Mouse (Mus musculus) stomach, postnatal 0 days (tissue): ENCODE measurements around the gene Arhgap18. TPM values are rescaled to one million over a fixed set of nuclear protein-coding genes. Genes with fewer than 3 reads are reported as not detected.

ENCODE experiments used
- ATAC-seq: fragments of 200-750 bp; cut with Nextera tagmentation; 2 replicates; pipeline ENCODE4 v1.8.0; 2017; ENCODE audit not compliant: low FRiP score, low TSS enrichment
- DNase-seq: peaks from one replicate; pipeline ENCODE4 v3.0.0-alpha.2; 2016; ENCODE audit warnings: low spot score
- H3K27ac ChIP-seq: fragments of 300-500 bp; sonication (generic); replicated peaks from 2 replicates; pipeline ENCODE4 v1.5.1; 2014; ENCODE audit warnings: mild to moderate bottlenecking, control low read depth
- H3K27me3 ChIP-seq: fragments of 300-500 bp; sonication (generic); 2 replicates; pipeline ENCODE4 v1.6.1; 2014; ENCODE audit warnings: low read length; ENCODE audit not compliant: control insufficient read depth, insufficient read depth
- H3K36me3 ChIP-seq: fragments of 300-500 bp; sonication (generic); 2 replicates; pipeline ENCODE4 v1.6.1; 2014; ENCODE audit warnings: low read length, mixed read lengths; ENCODE audit not compliant: control insufficient read depth, insufficient read depth
- H3K4me1 ChIP-seq: fragments of 300-500 bp; sonication (generic); replicated peaks from 2 replicates; pipeline ENCODE4 v1.6.1; 2014; ENCODE audit warnings: antibody characterized with exemption; ENCODE audit not compliant: control insufficient read depth, insufficient read depth
- H3K4me2 ChIP-seq: fragments of 300-500 bp; sonication (generic); replicated peaks from 2 replicates; pipeline ENCODE4 v1.6.1; 2014; ENCODE audit warnings: low read depth, mild to moderate bottlenecking, control low read depth, moderate library complexity
- H3K4me3 ChIP-seq: fragments of 300-500 bp; sonication (generic); 2 replicates; pipeline ENCODE4 v1.5.1; 2014; ENCODE audit warnings: low read depth, low read length, control low read depth
- H3K9ac ChIP-seq: fragments of 300-500 bp; sonication (generic); 2 replicates; pipeline ENCODE4 v1.6.1; 2014; ENCODE audit warnings: mild to moderate bottlenecking, low read length, control low read depth, mixed read lengths
- H3K9me3 ChIP-seq: fragments of 300-500 bp; sonication (generic); 2 replicates; pipeline ENCODE4 v1.6.1; 2016; ENCODE audit warnings: low read length; ENCODE audit not compliant: control insufficient read depth
- CTCF ChIP-seq: IDR thresholded peaks from 2 replicates; pipeline ENCODE4 v1.5.1; 2016; ENCODE audit warnings: antibody characterized with exemption, low read depth, mild to moderate bottlenecking, moderate library complexity
- EP300 ChIP-seq: optimal IDR thresholded peaks from 2 replicates; pipeline ENCODE3; 2016; ENCODE audit warnings: antibody characterized with exemption
- WGBS: fragments of 180-500 bp; shearing (Covaris S2); extraction: QIAGEN DNeasy Blood & Tissue Kit; methylation state at CpG from one replicate; pipeline ENCODE4 v1.1.7; 2014; 5-methylcytosine and 5-hydroxymethylcytosine counted together
- polyA plus RNA-seq: library from polyadenylated mRNA; unstranded; fragments of >200 nt; fragmentation: Nextera tagmentation; extraction: Ambion mirVana; gene quantifications from 2 replicates; pipeline ENCODE4 v1.2.1, GENCODE M21; 2015

The Arhgap18 gene
- polyA plus RNA-seq, 1 experiment from 2014 or later: 15.1 TPM

- no peak overlapping the region for H3K9ac ChIP-seq
- no peak overlapping the region for H3K4me3 ChIP-seq
- no peaks in the 10 kb centered on the region for H3K9me3 ChIP-seq
- no peak for TF ChIP-seq CTCF
- no peak for TF ChIP-seq EP300
- WGBS: 33% methylated on average over 1 of the region's 1 CpGs
- no peaks in the 10 kb centered on the region for H3K4me1 ChIP-seq
- H3K27ac ChIP-seq: no peak overlapping the region
- peak; percentile 75 for ATAC-seq
- no peaks in the 10 kb centered on the region for H3K36me3 ChIP-seq
- peak; percentile 15 for DNase-seq
- no peak overlapping the region for H3K4me2 ChIP-seq
- H3K27me3 ChIP-seq: no peaks in the 10 kb centered on the region
Observed at GRCm38 (mm10) chr10:26939549-26939948, 186.3 kb downstream of the Arhgap18 start.

- no peaks in the 10 kb centered on the region for H3K27me3 ChIP-seq
- H3K4me3 ChIP-seq: no peak overlapping the region
- no peak for DNase-seq
- 73% methylated on average over 2 of the region's 2 CpGs for WGBS
- H3K9me3 ChIP-seq: no peaks in the 10 kb centered on the region
- no peak for TF ChIP-seq CTCF
- TF ChIP-seq EP300: no peak
- no peak overlapping the region for H3K4me2 ChIP-seq
- H3K4me1 ChIP-seq: no peaks in the 10 kb centered on the region
- H3K9ac ChIP-seq: no peak overlapping the region
- H3K27ac ChIP-seq: no peak overlapping the region
- ATAC-seq: no peak
- H3K36me3 ChIP-seq: no peaks in the 10 kb centered on the region
Observed at GRCm38 (mm10) chr10:26948331-26948730, 195.1 kb downstream of the Arhgap18 start.

GRCm38 (mm10) chr10:26949667-26950066 lies 196.4 kb downstream of the Arhgap18 start:
- no peak for ATAC-seq
- no peaks in the 10 kb centered on the region for H3K9me3 ChIP-seq
- WGBS: 77% methylated on average over 8 of the region's 8 CpGs

DNA sequence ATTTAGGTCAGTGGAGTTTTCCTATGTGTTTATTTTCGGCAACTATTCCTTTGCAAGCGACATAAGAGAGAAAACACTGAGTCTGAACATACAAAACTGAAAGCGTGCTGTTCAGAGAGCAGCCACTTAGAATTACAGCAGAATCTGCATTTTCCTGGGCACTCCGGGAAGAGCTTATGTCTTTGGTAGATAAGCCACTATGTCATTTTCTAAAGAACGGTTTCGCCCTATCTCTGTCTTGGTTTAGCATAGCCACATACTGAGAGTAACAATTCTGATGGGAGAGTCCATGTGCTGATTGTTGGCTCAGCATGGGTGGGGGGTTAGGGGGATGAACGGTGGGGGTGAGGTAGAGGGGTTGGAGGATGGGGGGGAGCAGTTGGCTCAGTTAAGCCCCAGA lies 197.2 kb downstream of the Arhgap18 start:
- Histone ChIP-seq H3K27me3 (no peaks in the 10 kb centered on the region), H3K9me3 (no peaks in the 10 kb centered on the region), H3K9ac (no peak overlapping the region), H3K4me1 (no peaks in the 10 kb centered on the region), H3K27ac (no peak overlapping the region), H3K4me3 (no peak overlapping the region), H3K36me3 (no peaks in the 10 kb centered on the region), H3K4me2 (no peak overlapping the region)
- DNase-seq: no peak
- TF ChIP-seq EP300 (no peak), CTCF (no peak)
- no peak for ATAC-seq
- 69% methylated on average over 7 of the region's 7 CpGs for WGBS

More at GRCm38 (mm10) chr10:26949667-26950066, 196.4 kb downstream of the Arhgap18 start:
- Histone ChIP-seq H3K4me1 (no peaks in the 10 kb centered on the region), H3K9ac (no peak overlapping the region), H3K36me3 (no peaks in the 10 kb centered on the region), H3K4me2 (no peak overlapping the region), H3K27ac (no peak overlapping the region), H3K4me3 (no peak overlapping the region), H3K27me3 (no peaks in the 10 kb centered on the region)
- peak; percentile 37 for TF ChIP-seq CTCF
- no peak for TF ChIP-seq EP300
- no peak for DNase-seq

DNA sequence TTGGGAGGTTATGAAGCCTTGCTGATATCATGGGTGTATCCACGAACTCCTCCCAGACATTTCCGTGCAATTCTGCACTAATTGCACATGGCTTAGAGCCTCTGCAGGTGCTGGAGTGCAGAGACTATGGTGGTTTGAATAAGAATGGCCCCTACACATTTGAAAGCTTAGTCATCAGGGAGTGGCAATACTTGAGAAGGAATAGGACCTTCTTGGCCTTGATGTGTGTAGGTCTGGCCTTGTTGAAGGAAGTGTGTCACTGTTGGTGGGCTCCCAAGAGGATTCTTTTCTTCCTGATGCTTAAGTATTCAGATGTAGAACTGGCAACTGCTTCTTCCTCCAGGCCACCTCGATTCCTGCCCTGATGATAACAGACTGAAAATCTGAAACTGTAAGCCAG lies 205.3 kb downstream of the Arhgap18 start:
- no peak for TF ChIP-seq EP300
- no peak for TF ChIP-seq CTCF
- H3K4me1 ChIP-seq: no peaks in the 10 kb centered on the region
- H3K9ac ChIP-seq: no peak overlapping the region
- ATAC-seq (no peak), DNase-seq (no peak)
- WGBS: 76% methylated on average over 3 of the region's 3 CpGs
- no peaks in the 10 kb centered on the region for H3K9me3 ChIP-seq
- no peak overlapping the region for H3K4me3 ChIP-seq
- H3K27ac ChIP-seq: no peak overlapping the region
- no peak overlapping the region for H3K4me2 ChIP-seq
- no peaks in the 10 kb centered on the region for H3K27me3 ChIP-seq
- no peaks in the 10 kb centered on the region for H3K36me3 ChIP-seq
